Mouse (Mus musculus): ENCODE results near the gene Spata13.

The Spata13 gene

DNA sequence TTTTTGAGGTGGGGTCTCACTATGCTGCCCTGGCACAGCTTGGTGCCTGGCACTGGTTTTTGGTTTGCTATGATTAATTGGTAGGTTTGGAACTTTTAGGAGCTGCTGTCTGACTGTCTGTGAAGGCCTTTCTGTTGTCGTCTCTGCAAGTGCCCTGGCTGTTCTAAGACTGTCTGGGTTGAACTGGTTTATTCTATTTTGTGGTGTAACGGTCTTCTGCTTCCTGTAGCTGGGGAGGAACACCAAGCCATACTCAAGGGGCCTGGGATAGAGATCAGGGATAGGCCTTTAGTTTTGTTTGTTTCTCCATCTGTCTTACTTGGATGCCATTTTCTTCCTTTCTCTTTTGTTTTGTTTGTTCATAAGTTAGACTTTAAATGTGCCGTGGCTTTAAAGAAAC lies 88.1 kb downstream of the Spata13 start:
- DNase-seq, result no peak

DNA sequence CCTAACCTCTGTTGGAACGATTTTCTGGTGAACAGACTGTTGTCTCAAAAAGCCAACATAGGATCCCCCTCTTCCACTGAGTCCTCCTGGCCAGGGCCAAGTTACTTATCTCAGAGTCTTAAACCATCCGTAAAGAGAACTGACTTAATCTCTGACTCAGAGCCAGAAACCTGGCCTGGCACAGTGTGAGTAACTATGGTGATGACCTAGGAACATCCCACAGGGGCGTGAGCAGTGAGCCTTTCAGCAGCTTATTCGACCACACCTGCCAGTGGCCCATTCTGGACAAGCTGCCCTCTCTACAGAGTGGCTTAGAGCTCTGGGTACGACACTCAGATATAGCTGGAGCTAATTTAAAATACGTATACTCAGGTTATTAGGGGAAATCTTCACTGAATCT lies 92.3 kb downstream of the Spata13 start:
- DNase-seq, result no peak

DNA sequence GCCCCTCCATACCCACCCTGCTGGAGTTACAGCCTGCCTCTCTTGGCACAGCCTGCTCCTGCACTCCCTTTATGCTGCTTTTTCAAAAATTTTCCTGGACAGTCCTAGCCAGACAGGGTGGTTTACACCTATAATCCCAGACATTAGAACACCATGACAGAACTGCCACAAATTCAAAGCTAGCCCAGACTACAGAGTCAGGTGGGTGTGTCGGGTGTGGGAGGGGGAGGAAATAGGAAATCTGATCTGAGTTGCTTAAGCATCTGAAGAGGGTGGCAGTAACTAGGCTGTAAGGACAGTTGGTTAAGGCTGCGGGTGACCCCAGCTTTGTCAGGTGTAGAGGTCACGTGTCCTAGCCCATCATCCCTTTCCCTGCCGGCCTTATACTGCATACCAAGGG lies 93.3 kb downstream of the Spata13 start:
- no peak for DNase-seq

- no peak for DNase-seq
Observed at GRCm38 (mm10) chr14:60732081-60732480, 98.3 kb downstream of the Spata13 start.

DNA sequence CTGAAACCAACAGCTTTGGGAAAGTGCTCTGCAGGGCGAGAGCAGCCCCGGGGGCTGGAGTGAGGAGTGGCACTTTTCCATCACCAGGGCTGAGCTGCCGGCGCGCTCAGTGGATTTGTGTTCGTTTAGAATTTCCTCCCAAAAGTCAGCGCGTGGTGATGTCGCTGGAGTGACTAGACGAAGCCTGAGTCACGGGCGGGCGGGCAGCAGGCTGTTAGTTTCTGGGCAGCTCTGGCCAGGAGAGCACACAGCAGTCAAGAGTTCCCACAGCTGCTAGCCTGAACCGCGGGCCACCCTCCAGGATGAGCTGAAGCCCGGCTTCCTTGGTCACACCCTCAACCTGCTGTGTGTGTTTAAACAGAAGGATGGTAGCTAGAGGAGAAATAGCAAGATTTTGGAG lies 99.0 kb downstream of the Spata13 start:
- DNase-seq, result peak; percentile 96

GRCm38 (mm10) chr14:60733706-60734105 lies 99.9 kb downstream of the Spata13 start:
- peak; percentile 92 for DNase-seq

DNA sequence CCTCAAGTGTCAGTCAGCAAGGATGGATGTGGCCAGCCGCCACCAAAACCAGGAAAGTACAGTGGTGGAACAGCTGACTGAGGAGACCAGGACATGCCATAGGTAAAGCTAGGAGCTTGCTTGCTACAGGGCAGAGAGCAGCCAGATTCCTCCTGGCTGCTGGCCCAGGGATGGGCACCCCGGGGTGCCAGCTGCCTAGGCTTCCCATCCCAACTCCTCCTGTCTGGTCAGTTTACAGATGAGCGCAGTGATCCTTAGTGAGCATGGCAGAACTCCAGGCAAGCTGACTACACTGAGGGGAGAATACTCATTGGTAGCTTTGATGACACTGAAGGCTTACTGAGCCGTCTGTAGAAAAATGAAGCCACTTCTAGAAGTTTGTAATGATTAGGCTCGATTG lies 101.4 kb downstream of the Spata13 start:
- DNase-seq, result no peak

GRCm38 (mm10) chr14:60735848-60736547 lies 102.2 kb downstream of the Spata13 start:
- no peak for DNase-seq

- peak; percentile 98 for DNase-seq
Observed at GRCm38 (mm10) chr14:60736591-60737192, 102.9 kb downstream of the Spata13 start.

DNA sequence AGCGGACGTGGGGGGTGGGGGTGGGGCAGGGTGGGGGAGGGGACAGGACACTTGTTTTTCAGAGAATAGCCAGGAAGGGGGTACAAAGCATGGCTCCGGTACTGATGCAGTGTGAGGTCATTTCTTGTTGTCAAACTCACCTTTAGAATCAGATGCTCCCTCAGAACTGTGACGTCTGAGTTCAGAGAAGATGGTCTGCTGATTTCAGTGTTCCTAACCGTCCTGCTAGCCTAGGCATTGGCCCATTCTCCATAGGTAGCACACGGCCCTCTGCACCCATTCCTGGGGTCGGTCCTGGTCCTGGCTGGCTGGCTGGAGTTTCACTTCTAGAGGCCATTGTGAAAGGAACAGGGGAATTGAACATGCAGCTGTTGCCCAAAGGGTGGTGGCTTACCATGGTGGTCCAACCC lies 103.4 kb downstream of the Spata13 start:
- no peak for DNase-seq

DNA sequence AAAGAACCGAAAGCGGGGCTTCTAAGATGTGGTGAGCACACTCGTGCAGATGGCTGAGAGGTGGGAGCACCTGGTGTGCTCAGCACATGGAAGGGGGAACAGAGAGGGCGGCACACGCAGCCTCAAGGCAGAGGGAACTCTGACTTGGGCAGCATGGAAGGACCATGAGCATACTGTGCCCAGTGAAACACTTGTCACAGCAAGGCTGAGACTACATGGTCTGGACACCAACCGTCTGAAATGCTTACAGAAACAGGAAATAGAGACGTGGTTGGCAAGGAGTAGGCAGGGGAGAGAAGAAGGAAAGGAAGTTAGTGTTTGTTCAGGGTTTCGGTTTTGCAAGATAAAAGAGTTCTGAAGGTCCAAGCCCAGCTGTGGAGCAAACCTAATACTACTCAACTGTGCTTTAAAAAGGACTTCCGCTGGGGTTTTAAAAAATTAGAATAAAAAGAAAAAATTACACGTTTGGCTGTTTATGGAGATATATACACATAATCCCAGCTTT lies 104.7 kb downstream of the Spata13 start:
- peak; percentile 93 for DNase-seq

- peak; percentile 74 for DNase-seq
Observed at GRCm38 (mm10) chr14:60739155-60739554, 105.4 kb downstream of the Spata13 start.

- DNase-seq, result peak; percentile 95
Observed at GRCm38 (mm10) chr14:60739616-60740015, 105.8 kb downstream of the Spata13 start.

DNA sequence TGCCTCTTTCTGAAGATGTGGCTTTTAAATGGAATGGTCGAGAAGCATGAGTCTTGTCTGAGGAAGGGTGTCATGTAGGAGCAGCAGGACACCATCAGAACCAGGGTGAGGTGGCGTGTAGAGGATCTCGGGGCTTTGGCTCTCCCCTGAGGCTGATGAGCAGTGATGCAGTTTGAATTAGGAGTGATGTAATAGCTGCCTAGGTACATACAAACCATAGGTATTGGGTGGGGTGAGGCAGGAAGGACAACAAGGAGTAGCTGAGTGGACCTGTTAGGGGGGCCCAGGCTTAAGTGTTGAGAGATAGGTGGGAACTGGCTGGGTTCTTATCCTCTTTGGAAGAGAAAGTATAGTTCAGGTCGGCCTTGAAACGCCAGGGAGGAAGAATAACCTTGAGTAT lies 106.7 kb downstream of the Spata13 start:
- peak; percentile 87 for DNase-seq

- DNase-seq, result peak; percentile 83
Observed at GRCm38 (mm10) chr14:60741033-60741432, 107.2 kb downstream of the Spata13 start.

GRCm38 (mm10) chr14:60741490-60741981 lies 107.7 kb downstream of the Spata13 start:
- DNase-seq, result peak; percentile 96

DNA sequence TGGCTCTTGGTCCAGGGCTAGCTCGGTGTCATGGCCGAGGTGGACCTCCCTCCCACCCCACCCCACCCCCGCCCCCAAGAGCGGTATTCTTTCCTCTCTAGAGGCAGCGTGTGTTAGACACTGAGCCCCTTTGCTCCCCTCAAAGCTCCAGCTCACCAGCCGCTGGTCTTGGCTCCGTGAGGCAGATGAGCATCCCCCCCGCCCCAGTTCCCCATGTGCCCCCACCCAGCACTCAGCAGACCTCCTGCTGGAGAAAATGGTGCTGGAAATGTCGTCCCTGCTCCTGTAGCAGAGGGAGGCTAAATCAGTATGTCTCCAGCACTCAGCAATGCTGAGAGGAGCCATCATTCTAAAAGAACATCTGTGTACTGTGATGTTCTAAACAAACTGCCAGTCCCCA lies 109.9 kb downstream of the Spata13 start:
- peak; percentile 74 for DNase-seq

GRCm38 (mm10) chr14:60745201-60745600 lies 111.4 kb downstream of the Spata13 start:
- DNase-seq, result no peak

DNA sequence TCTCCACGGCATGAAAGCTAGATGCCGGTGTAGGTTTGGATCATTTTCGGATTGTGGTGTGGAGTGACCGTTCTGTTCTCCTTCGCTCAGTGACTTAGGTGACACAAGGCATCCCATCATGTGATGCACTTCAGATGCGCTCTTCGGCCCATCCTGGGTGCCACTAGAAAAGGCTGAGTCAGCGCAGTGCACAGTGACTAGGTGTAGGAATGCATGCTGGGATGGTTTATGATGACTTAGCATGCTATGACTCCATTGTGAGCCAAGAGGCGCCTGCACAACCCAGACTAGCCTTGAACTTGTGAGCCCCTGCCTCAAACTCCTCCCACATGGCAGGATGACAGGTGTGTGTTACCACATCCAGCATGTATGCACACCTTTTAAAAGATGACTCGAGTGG lies 112.3 kb downstream of the Spata13 start:
- DNase-seq, result no peak

- peak; percentile 91 for DNase-seq
Observed at GRCm38 (mm10) chr14:60747154-60747870, 113.5 kb downstream of the Spata13 start.

DNA sequence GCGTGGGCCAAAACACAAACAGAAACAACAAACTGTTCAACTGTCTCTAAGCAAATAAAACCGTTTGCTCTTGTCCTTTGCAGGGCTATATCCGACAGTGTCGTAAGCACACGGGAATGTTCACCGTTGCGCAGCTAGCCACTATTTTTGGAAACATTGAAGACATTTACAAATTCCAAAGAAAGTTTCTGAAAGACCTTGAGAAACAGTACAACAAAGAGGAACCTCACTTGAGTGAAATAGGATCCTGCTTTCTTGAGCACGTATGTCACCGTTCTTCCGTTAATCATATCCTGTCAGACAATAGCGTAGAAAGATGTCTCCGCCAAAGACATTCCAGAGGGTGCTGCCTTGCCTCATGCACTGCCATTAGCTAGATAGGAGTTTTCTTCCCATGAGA lies 116.1 kb downstream of the Spata13 start:
- peak; percentile 91 for DNase-seq

DNA sequence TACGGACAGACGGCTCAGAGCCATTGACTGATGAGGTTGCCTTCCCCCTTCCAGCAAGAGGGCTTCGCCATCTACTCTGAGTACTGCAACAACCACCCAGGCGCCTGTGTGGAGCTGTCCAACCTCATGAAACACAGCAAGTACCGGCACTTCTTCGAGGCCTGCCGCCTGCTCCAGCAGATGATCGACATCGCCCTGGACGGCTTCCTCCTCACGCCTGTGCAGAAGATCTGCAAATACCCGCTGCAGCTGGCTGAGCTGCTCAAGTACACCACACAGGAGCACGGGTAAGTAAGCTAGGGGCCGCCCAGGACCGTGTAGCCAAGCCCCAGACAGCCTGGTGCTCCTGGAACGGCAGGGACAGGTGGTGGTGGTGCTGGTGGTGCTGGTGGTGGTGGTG lies 117.8 kb downstream of the Spata13 start:
- DNase-seq, result peak; percentile 90

DNA sequence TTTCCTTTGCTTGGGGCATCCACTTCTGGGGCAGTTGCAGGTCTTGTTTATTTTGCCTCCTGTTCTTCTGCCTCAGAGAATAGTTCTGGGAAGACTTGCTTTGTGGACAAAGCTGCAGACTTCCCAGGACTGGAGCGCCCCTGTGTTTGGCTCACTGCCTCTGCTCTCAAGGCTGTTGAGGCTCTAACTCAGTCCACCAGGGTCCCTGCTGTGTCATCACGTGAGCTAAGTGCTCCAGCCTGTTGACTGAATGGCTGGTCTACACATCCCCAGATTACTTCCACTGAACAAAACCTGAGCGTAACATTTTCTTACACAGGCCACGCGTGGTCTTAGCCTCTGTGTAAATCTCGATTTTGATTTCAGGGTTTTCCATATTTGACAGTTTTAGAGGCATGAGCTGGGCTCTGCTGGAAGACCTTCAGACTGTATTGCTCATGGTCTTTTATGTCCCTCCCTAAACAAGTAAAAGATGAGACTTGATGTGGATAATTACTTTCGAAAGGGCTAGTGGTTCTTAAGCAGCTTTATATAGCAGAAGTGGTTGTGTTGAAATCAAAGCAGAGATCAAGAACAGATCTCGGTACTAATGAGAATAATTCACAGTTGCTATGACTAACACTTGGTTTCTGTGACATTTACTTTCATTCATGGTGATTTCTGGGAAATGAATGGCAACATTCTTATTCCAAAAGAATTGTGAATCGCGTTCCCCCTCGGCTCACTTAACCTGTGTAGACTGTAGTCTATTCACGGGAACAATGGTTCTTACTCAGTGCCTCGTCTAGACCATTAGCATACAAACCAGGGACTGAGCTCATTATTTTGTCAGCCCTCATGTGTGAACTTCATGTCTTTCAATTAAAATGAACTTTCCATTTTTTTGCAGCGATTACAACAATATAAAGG lies 119.3 kb downstream of the Spata13 start:
- DNase-seq, result peak; percentile 78
